Mouse (Mus musculus): ENCODE results near the gene Ube2n. TPM values are rescaled to one million over a fixed set of nuclear protein-coding genes. Genes with fewer than 3 reads are reported as not detected.

Ube2n gene
- polyA plus RNA-seq, 1 experiment from 2014 or later, result 471 TPM

DNA sequence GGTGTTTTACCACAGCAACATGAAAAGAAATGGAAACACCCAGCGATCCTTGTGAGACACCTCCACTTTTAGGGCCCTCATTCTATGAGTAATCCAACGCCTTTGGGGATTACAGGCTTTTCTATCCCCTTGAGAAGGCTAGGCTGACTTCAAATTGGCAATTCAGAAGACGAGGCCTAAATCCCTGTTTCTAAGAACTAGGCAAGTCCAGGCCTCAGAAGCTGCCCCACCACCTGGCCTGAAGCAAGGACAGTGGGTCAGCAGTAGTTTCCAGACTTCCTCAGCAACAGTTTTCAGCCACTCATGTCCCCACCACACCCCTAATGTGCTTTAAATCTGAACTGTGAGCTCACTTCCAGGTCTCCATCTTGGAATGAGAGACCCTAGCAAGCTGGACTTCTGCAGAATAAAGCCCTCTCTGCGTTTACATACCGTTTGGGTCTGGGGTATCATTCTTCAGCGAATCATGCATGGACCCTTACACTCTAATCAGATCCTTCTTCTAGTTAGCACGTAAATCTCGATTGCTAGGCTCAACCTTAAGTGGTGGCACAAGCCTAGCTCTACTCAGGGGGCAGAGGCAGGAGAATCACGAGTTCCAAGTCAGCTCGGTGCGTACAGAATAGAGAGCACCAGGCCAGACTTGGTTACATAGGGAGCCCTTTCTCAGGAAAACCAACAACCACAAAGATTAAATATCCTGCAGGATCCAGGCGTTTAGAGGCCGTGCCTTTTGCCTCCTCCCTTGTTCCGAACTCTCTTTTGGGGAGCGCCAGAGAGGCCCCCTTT, 983 bp upstream of the Ube2n start:
- no peaks in the 10 kb centered on the region for H3K9me3 ChIP-seq (ENCODE audit: control insufficient read depth, low read length)
- H3K4me3 ChIP-seq (ENCODE audit: low read depth, low read length), result peak overlapping the region; percentile 99
- ATAC-seq (ENCODE audit: low FRiP score) (peak; percentile 10), DNase-seq (ENCODE audit: low spot score) (peak; percentile 58)
- H3K4me2 ChIP-seq (replicated peaks; ENCODE audit: low read depth, low read length), result peak overlapping the region; percentile 43
- WGBS, result 31% methylated on average over 15 of the region's 15 CpGs
- H3K9ac ChIP-seq (ENCODE audit: low read depth, low read length), result peak overlapping the region; percentile 59
- H3K4me1 ChIP-seq (replicated peaks; ENCODE audit: control insufficient read depth, insufficient read depth, low read length), result 0 out of 2 replicates have a peak, but pooled peaks cover 2% of the 10 kb centered on the region
- peak overlapping the region; percentile 99 for H3K27ac ChIP-seq (ENCODE audit: low read depth, low read length)
- no peaks in the 10 kb centered on the region for H3K36me3 ChIP-seq (ENCODE audit: control insufficient read depth, insufficient read depth, low read length)
- no peaks in the 10 kb centered on the region for H3K27me3 ChIP-seq (ENCODE audit: control insufficient read depth, insufficient read depth, low read length)

- peak; percentile 80 for ATAC-seq (ENCODE audit: low FRiP score)
- H3K4me1 ChIP-seq (replicated peaks; ENCODE audit: control insufficient read depth, insufficient read depth, low read length), result 0 out of 2 replicates have a peak, but pooled peaks cover 2% of the 10 kb centered on the region
- H3K4me3 ChIP-seq (ENCODE audit: low read depth, low read length), result peak overlapping the region; percentile 99
- H3K36me3 ChIP-seq (ENCODE audit: control insufficient read depth, insufficient read depth, low read length), result no peaks in the 10 kb centered on the region
- peak overlapping the region; percentile 96 for H3K9ac ChIP-seq (ENCODE audit: low read depth, low read length)
- peak overlapping the region; percentile 55 for H3K4me2 ChIP-seq (replicated peaks; ENCODE audit: low read depth, low read length)
- H3K27me3 ChIP-seq (ENCODE audit: control insufficient read depth, insufficient read depth, low read length), result no peaks in the 10 kb centered on the region
- H3K9me3 ChIP-seq (ENCODE audit: control insufficient read depth, low read length), result no peaks in the 10 kb centered on the region
- peak; percentile 65 for DNase-seq (ENCODE audit: low spot score)
- under 1% methylated on average over 37 of the region's 80 CpGs for WGBS
- peak overlapping the region; percentile 99 for H3K27ac ChIP-seq (ENCODE audit: low read depth, low read length)
Measured at GRCm38 (mm10) chr10:95515293-95515931, 467 bp downstream of the Ube2n start.

DNA sequence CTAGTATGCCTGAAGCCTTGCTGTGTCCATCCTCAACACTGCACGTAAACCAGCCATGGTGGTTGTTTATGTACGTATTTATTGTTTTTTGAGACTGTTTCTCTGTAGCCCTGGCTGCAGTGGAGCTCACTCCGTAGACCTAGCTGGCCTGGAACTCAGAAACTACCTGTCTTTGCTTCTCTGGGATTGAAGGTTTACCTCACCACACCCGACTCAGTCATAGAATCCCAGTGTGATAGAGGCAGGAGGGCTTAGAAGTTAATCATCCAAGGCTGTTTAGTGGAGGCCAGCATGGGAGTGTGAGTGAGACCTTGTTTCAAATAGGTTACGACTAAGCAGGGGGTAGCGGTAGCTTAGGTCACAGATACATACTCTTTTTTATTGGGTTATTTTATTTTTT, 2.7 kb downstream of the Ube2n start:
- no peaks in the 10 kb centered on the region for H3K9me3 ChIP-seq (ENCODE audit: control insufficient read depth, low read length)
- 95% methylated on average over 6 of the region's 6 CpGs for WGBS
- H3K4me2 ChIP-seq (replicated peaks; ENCODE audit: low read depth, low read length), result no peak overlapping the region
- 0 out of 2 replicates have a peak, but pooled peaks cover 2% of the 10 kb centered on the region for H3K4me1 ChIP-seq (replicated peaks; ENCODE audit: control insufficient read depth, insufficient read depth, low read length)
- DNase-seq (ENCODE audit: low spot score), result no peak
- no peak for ATAC-seq (ENCODE audit: low FRiP score)
- no peaks in the 10 kb centered on the region for H3K27me3 ChIP-seq (ENCODE audit: control insufficient read depth, insufficient read depth, low read length)
- no peaks in the 10 kb centered on the region for H3K36me3 ChIP-seq (ENCODE audit: control insufficient read depth, insufficient read depth, low read length)
- no peak overlapping the region for H3K4me3 ChIP-seq (ENCODE audit: low read depth, low read length)
- H3K9ac ChIP-seq (ENCODE audit: low read depth, low read length), result no peak overlapping the region
- no peak overlapping the region for H3K27ac ChIP-seq (ENCODE audit: low read depth, low read length)

DNA sequence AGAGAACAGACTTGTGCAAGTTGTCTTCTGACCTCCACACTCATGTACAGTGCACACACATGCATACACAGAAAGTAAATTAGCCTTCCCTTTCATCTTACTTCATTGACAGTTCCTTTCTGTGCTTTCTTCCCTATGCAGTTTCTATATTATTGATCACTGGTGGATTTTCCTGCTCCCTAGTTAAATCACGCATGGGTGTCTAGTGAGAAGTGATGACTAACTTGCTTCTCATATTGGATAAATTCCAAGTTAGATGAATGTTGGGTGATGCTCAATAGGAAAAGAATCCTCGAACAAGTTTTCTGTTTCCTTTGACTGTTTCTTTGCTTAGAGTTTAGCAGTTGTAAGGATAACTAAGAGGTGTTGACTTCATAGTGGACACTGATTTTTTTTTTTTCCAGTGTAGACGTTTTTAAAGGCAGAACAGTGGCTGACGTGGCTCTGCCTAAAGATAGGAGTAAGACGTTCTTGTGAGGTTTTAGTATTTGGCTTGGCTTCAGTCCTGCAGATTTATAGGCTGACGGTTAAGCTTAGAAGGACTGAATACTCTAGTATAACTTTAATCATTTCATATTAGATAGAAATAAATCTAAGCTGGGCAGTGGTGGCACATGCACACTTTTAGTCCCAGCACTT, 10.2 kb downstream of the Ube2n start:
- Histone ChIP-seq H3K36me3 (ENCODE audit: control insufficient read depth, insufficient read depth, low read length) (no peaks in the 10 kb centered on the region), H3K4me3 (ENCODE audit: low read depth, low read length) (no peak overlapping the region), H3K4me1 (replicated peaks; ENCODE audit: control insufficient read depth, insufficient read depth, low read length) (no peaks in the 10 kb centered on the region), H3K9ac (ENCODE audit: low read depth, low read length) (no peak overlapping the region), H3K27ac (ENCODE audit: low read depth, low read length) (no peak overlapping the region), H3K9me3 (ENCODE audit: control insufficient read depth, low read length) (no peaks in the 10 kb centered on the region), H3K4me2 (replicated peaks; ENCODE audit: low read depth, low read length) (no peak overlapping the region), H3K27me3 (ENCODE audit: control insufficient read depth, insufficient read depth, low read length) (no peaks in the 10 kb centered on the region)
- DNase-seq (ENCODE audit: low spot score) (no peak), ATAC-seq (ENCODE audit: low FRiP score) (no peak)
- WGBS, result 93% methylated on average over 6 of the region's 6 CpGs

DNA sequence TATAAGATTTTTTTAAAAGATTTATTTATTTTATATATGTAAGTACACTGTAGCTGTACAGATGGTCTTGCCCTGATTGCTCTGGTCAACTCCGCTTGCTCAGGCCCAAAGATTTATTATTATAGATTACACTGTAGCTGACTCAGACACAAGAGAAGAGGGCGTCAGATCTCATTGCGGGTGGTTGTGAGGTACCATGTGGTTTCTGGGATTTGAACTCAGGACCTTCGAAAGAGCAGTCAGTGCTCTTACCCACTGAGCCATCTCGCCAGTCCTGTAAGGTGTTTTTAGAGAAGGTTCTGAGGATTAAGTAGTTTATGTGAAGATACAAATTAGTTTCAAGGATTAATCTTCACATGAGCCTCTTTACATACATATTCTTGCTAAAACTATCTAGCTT, 10.9 kb downstream of the Ube2n start:
- H3K27ac ChIP-seq (ENCODE audit: low read depth, low read length), result no peak overlapping the region
- H3K27me3 ChIP-seq (ENCODE audit: control insufficient read depth, insufficient read depth, low read length), result no peaks in the 10 kb centered on the region
- no peak overlapping the region for H3K9ac ChIP-seq (ENCODE audit: low read depth, low read length)
- DNase-seq (ENCODE audit: low spot score) (no peak), ATAC-seq (ENCODE audit: low FRiP score) (no peak)
- no peaks in the 10 kb centered on the region for H3K36me3 ChIP-seq (ENCODE audit: control insufficient read depth, insufficient read depth, low read length)
- H3K4me2 ChIP-seq (replicated peaks; ENCODE audit: low read depth, low read length), result no peak overlapping the region
- no peaks in the 10 kb centered on the region for H3K4me1 ChIP-seq (replicated peaks; ENCODE audit: control insufficient read depth, insufficient read depth, low read length)
- H3K4me3 ChIP-seq (ENCODE audit: low read depth, low read length), result no peak overlapping the region
- no peaks in the 10 kb centered on the region for H3K9me3 ChIP-seq (ENCODE audit: control insufficient read depth, low read length)
- whole genome bisulfite sequencing, result 95% methylated on average over 5 of the region's 5 CpGs

DNA sequence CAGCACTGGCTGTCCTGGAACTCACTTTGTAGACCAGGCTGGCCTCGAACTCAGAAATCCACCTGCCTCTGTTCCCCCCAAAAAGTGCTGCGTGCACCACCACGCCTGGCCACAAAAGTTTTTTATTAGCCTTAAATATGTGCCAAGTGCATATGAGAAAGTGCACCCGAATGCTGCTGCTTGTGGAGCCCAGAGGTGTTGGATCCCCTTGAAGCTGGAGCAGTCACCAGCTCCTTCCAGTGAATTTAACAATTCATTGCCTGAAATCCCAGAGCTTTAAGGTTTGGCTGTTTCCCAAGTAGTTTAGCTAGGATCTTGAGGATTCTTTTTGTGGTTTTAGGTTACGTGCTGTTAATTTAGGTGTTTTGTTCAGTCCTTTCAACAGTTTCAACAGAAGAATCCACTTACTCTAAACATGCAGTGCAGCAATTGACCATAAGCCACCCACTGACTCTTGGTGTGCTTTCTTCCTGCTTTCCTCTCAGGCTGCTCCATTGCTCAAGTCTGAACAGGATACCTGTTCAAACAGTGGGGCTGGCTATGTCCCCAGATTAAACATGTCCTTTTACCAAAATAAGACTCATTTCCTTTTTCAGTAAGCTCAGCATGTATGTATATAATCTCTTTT, 11.7 kb downstream of the Ube2n start:
- Histone ChIP-seq H3K4me2 (replicated peaks; ENCODE audit: low read depth, low read length) (no peak overlapping the region), H3K36me3 (ENCODE audit: control insufficient read depth, insufficient read depth, low read length) (no peaks in the 10 kb centered on the region), H3K9me3 (ENCODE audit: control insufficient read depth, low read length) (no peaks in the 10 kb centered on the region), H3K9ac (ENCODE audit: low read depth, low read length) (no peak overlapping the region), H3K4me3 (ENCODE audit: low read depth, low read length) (no peak overlapping the region), H3K27ac (ENCODE audit: low read depth, low read length) (no peak overlapping the region), H3K4me1 (replicated peaks; ENCODE audit: control insufficient read depth, insufficient read depth, low read length) (no peaks in the 10 kb centered on the region), H3K27me3 (ENCODE audit: control insufficient read depth, insufficient read depth, low read length) (no peaks in the 10 kb centered on the region)
- WGBS, result 82% methylated on average over 5 of the region's 5 CpGs
- ATAC-seq (ENCODE audit: low FRiP score) (no peak), DNase-seq (ENCODE audit: low spot score) (no peak)

DNA sequence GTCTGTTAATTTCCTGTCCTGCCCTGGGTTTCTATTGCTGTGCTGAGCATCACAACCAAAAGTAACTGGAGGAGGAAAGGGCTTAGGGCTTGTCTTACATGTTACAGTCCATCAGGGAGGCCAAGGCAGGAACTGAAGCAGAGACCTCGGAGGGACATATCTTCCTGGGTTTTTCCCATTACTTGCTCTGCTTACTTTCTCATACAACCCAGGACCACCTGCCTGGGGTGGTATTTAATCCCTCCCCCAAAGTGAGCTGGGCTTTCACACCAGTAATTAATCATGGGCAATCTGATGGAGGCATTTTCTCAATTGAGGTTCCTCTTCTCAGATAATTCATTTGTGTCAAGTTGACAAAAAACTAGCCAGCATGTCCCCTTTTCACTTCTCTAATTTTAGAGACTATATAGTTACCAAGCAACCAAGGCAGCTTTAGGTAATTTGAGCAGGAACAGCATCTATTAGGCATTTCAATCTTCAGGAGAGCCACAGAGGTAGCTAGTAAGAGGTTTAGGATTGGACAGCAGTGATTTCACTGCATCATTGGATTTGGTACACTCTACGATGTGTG, 15.7 kb downstream of the Ube2n start:
- Histone ChIP-seq H3K9ac (ENCODE audit: low read depth, low read length) (no peak overlapping the region), H3K9me3 (ENCODE audit: control insufficient read depth, low read length) (no peaks in the 10 kb centered on the region), H3K27ac (ENCODE audit: low read depth, low read length) (no peak overlapping the region), H3K4me1 (replicated peaks; ENCODE audit: control insufficient read depth, insufficient read depth, low read length) (no peaks in the 10 kb centered on the region), H3K4me2 (replicated peaks; ENCODE audit: low read depth, low read length) (no peak overlapping the region), H3K4me3 (ENCODE audit: low read depth, low read length) (no peak overlapping the region), H3K36me3 (ENCODE audit: control insufficient read depth, insufficient read depth, low read length) (no peaks in the 10 kb centered on the region), H3K27me3 (ENCODE audit: control insufficient read depth, insufficient read depth, low read length) (no peaks in the 10 kb centered on the region)
- no peak for DNase-seq (ENCODE audit: low spot score)
- ATAC-seq (ENCODE audit: low FRiP score), result no peak
- 49% methylated on average over 2 of the region's 2 CpGs for WGBS

DNA sequence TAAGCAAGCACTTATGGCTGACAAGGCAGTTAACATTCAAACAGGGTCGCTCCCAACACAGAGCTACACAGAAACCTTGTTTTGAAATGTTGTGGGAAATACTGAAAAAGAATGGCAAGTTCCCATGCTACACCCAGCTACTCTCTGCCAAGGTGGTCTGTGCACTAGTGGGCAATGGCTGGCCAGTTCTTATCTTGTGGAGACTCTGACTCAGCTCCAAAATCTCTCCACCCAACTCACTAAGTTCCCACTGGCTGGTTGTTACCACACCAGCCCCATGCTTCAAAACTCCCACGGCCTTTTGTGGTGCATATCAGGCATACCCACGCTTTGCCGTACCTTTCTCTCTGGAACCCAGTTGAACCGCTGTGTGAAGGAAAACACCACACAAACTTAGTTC, 18.0 kb downstream of the Ube2n start:
- Histone ChIP-seq H3K4me3 (ENCODE audit: low read depth, low read length) (no peak overlapping the region), H3K36me3 (ENCODE audit: control insufficient read depth, insufficient read depth, low read length) (no peaks in the 10 kb centered on the region), H3K9ac (ENCODE audit: low read depth, low read length) (no peak overlapping the region), H3K27me3 (ENCODE audit: control insufficient read depth, insufficient read depth, low read length) (no peaks in the 10 kb centered on the region), H3K9me3 (ENCODE audit: control insufficient read depth, low read length) (no peaks in the 10 kb centered on the region), H3K4me2 (replicated peaks; ENCODE audit: low read depth, low read length) (no peak overlapping the region), H3K27ac (ENCODE audit: low read depth, low read length) (no peak overlapping the region), H3K4me1 (replicated peaks; ENCODE audit: control insufficient read depth, insufficient read depth, low read length) (no peaks in the 10 kb centered on the region)
- WGBS, result 92% methylated on average over 5 of the region's 5 CpGs
- ATAC-seq (ENCODE audit: low FRiP score), result no peak
- no peak for DNase-seq (ENCODE audit: low spot score)
